Mouse (Mus musculus) layer of hippocampus, postnatal 36 days (tissue): ENCODE data around the gene Gm7030. TPM values are rescaled to one million over a fixed set of nuclear protein-coding genes. Genes with fewer than 3 reads are reported as not detected.
"Not testable (repeated sequence)": the region's sequence is repeated elsewhere in the genome, so short reads cannot be mapped to it uniquely, and the experiment has no call there.

ENCODE experiments used
- DNase-seq, 2 experiments: peaks; one replicate each; pipeline ENCODE4 v3.0.0; 2022
- total RNA-seq, 2 experiments: library from RNA; stranded (reverse); gene quantifications; 2 replicates each; pipeline ENCODE4 v1.2.3; 2021

Gene Gm7030
- total RNA-seq, 2 experiments from 2014 or later = not detected

DNA sequence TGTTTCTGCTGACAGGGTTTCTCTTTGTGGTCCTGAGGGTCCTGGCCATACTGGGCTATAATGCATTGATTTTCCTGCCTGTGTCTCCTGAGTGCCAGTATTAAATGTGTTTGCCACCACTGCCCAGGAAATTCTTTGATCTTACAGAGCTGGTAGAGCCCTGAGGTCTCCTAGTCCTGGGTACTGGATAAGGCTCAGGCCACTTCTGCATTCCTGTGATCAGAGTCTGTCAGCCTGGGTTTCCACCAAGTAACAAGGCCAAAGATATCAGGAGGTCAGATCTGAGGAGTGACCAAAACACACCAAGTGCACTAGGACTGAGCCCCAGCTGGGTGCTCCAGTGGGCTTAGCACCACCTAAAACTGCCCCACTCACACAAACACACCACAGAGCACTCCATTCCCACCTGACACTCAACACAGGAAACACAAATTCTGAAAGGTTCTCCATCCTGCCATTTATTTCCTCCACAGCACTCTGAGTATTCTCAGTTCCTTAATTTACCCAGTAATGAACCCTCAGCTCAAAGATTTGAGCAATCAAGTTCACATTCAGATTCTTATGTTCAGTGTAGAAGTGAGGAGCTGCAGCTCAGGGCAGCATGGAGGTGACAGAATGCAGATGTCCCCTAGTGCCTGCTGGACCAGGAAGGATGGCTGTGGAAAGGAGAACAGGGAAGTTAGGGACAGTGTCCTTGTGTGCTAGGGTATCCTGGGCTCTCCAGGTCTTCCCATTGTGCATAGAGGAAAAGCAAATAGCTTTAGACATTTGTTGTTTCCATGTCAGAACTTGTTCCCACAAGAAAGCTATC lies 6.4 kb upstream of the Gm7030 start:
- not testable (repeated sequence) for DNase-seq

DNA sequence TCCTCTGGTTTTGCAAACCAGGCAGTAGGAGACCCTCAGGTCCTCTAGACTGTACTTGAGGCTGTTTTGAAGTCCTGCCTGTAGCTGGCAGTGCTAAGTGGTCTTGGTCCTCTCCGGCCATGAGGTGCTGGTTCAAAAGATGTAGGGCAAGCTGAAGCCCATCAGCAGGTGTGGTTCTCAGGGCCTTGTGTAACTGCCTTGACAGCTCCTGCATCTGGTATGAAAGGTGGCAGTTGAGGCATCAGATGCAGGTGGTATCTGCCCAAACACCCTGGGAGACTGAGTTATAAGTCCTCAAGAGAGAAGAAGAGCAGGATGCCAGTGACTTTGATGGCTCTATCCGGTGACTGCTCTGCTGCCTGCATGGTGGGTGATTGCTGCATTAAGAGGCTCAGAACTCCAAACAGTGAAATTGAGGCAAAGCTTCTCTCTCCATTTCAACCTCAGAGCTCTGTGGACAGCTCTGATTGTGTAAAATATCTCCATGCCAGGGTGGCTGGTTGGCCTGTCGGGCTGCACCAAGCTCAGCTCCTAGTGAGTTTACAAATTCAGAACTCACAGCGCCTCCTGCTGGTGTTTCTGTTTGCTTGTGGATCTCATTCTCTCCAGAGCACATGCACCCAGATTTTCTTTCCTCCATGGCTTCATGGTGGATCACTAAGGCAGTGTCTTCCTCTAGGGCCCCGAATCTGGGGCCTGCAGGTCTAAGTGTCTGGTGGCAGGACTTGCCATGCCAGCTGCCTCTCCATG lies 2.5 kb upstream of the Gm7030 start:
- no peak for DNase-seq

DNA sequence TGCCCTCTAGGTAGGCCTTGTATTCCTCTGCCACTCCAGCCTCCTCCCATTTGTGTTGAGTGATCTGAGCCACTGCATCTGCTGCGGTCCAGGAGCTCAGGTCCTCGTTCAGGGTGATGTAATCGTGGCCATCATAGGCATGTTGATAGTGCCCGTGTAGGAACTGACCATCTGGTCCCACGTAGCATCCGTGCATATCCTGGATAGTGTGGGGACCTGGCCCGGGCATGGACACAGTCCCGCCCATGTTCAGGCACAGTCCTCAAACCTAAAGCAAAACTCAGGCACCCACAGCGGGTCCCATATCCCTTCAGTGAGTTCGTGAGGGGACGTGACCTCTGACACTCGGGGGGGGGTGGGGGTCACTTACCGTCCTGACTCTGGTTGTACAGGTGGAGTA lies 700 bp downstream of the Gm7030 start:
- not testable (repeated sequence) for DNase-seq

DNA sequence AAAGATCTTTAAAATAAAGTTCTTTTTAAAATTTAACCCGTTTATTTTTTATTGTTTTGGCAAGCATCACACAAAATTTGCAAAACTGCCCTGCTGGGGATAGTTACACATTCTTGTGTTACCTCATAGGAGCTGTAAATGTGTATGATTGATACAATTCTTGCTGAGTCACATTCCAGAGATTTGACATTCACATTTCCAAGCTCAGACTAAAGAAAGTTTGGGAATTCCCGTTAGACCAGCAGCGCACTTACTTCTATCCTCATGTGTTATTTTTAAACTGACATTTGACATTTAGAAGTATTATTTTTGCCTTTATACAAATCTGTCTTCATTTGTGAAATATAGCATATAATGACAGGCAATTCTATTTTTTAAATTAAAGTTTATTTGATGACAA lies 5.1 kb downstream of the Gm7030 start:
- not testable (repeated sequence) for DNase-seq

DNA sequence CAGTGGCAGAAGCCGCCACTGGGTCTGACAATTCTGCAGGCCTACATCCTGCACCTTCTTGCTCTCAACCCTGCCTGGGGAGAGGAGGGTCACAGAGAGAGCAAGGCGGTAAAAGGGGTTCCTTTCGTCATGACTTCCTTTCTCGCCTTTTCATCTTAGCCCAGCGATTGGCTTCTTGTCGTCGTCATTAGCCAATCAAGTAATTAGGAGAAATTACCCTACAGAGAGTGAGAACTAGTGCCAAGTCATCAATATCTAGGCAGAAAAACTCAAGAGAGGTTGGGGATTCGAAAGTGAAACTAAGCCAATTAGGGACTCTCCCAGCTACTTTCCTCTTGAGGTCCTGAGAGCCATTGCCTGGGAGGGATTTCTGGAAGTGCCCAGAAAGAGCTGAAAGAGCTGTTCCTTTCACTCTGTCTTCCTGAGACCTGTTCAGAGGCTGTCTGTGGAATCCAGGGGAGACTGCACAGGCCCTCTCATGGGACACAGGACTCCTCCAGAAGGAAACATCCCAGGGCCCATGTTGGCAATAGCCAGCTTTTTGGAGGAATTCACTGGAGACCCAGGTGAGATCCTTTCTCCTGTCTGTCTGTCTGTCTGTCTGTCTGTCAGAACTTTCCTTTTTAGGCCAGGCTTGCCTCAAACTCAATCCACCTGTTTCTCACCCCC lies 7.7 kb downstream of the Gm7030 start, which contains the start of gene Gm19684:
Gene Gm19684 (plus strand): TSS at position 327 of the 669 bp plus-strand sequence.
- DNase-seq = not testable (repeated sequence)

DNA sequence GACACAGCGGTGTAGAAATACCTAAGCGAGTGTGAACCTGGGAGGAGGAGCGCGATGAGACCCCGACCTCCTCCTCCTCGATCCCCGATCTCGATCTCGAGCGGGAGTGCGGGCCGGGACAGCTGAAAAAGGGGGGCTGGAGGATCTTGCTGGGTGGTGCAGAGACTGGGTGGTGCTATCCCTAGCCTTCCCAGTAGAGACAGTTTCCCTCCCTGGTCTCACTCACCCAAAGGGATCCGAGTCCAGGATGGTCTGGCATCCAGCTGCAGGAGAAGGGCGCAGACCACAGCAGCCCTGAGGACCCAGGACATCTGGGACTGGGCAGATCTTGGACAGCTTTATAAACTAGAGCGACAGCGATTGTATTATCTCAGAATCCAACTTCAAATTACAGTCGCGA lies 8.4 kb downstream of the Gm7030 start:
- DNase-seq = not testable (repeated sequence)

DNA sequence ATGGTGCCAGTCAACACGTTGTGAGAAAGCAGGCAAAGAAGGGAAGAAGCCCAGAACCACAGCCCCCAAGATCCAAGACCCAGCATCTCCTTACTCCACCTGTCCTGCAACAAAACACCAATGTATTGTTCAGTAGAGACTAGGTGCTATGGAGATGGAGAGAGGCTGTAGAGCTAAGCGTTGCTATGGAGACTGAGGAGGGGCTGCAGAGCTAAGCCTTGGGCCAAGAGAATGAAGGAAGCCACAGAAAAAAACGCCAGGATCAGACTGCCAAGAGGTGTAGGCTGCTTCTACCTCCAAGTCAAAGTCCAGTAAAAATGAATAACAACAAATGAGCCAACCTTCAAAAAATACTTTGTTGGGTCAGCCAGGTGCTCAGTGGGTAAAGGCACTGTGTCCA lies 12.7 kb downstream of the Gm7030 start:
- DNase-seq = not testable (repeated sequence)

DNA sequence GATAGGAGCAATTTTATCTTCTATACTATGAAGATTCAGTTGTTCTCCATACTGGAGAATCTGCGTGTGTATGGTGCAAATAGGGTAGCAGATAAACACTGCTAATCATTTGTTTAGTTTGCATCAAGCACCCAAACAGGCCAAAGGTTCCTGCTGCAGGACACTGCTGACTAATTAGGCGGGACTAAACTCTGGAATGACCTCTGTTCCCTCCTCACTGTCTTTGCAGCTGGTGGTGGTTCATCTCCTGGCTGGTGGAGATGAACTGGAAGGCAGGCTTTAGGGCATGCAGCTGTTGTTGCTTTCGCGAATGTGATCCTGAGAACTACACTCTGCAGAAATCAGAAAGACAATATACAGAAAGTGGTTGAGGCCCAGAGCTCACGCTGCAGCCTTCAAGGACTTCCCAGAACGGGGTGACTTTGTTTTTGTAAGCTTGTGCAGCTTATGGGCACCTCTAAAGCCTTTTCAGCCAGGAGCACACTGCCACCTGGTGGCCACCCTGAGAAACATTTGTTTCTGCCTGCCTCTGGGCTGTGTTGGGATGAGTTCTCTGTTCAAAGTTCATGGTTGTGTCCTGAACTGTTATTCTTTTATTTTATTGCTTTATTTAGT lies 15.1 kb downstream of the Gm7030 start:
- not testable (repeated sequence) for DNase-seq

DNA sequence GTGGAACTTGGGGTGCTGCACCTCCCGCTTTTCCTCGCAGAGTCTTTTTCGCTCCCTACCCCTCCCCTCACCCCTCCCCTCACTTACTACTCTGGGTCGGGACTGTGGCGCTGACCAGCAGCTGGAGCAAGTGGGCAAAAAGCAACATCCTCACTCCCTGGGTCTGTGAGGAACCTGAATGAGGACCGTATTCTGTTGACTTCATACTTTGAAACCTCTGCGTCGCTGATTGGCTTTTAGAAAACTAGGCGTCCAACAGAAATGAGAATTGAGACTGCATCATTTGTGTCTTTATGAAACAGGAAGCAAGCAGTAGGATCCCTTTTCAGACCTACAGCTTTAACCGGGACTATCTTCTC lies 17.7 kb downstream of the Gm7030 start:
- DNase-seq = not testable (repeated sequence)

DNA sequence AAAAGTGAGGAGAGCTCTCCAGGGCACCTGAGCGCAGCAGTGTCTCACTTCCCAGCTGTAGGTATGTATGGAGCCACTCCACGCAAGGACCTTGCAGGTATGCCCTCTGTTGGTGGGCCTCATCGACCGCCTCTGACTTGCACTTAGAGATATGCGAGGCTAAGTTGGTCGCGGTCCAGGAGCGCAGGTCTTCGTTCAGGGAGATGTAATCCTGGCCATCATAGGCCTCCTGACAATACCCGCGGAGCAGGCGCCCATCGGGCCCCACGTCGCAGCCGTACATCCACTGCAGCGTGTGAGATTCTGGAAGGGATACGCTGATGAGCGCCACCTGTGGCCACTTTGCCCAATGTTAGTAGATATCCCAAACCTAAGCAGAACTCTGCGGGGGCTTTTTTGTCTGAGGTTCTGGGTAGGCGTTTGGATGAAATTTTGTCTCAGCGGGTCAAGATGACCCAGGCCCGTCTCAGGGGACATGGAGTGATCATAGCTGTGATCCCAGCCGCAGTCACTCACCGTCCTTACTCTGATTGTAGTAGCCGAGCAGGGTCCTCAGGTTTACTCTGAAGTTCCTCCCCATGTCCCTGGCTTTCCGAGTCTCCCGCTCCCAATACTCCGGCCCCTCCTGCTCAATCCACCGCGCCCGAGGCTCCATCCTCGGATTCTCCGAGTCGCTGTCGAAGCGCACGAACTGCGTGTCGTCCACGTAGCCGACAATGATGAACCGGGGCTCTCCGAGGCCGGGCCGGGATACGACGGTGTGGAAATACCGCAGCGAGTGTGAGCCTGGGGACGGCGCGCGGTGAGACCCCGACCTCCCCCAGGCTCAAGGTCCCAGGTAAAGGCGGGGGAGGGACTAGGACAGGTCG lies 18.4 kb downstream of the Gm7030 start:
- DNase-seq = not testable (repeated sequence)

DNA sequence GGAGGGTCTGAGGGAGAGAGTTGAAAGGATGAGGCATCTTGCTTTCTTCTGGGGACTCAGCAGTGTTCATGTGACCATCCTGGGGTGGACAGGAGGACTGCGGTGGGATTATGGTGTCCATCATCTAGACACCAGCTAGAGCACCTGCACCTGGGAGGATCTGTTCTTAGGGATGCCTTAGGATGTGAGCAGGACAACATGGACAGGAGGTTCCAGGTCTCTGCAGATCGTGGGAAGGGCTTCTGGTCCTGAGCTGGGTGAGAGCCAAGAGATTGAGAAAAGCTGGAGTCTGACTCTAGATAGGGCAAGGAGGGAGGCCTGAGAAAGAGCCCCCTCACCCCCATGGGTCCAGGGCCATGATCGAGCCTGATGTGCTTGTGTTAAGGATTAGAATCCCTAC lies 19.1 kb downstream of the Gm7030 start:
- not testable (repeated sequence) for DNase-seq

DNA sequence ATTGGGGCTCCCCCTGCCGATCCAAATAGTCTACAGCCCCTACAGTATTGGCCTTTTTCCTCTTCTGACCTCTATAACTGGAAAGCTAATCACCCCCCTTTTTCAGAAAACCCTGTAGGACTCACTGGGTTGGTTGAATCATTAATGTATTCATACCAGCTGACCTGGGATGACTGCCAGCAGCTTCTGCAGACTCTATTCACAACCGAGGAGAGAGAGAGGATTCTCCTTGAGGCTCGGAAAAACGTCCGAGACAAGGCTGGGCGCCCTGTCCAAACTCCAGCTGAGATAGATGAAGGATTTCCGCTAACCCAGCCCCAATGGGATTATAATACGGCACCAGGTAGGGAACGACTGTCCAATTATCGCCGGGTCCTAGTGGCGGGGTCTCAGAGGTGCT lies 27.1 kb downstream of the Gm7030 start:
- not testable (repeated sequence) for DNase-seq

DNA sequence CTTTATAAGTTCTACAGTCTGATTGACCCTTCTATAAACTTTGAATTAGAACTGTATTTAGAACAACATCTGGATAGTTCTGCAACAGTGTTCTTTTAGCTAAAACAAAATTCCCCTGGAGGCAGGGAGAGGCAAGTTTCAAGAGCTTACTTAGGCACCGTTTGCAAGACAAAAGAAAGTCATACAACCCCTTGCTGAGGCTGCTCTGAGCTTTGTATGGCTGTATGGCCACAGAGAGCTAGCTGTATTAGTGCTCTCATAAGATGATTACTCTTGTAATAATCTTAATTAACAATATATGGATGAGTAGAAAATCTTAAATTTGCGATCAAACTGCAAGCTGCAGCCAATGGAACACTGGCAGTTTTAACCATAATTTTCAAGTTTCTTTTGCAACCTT lies 29.6 kb downstream of the Gm7030 start:
- DNase-seq = not testable (repeated sequence)

DNA sequence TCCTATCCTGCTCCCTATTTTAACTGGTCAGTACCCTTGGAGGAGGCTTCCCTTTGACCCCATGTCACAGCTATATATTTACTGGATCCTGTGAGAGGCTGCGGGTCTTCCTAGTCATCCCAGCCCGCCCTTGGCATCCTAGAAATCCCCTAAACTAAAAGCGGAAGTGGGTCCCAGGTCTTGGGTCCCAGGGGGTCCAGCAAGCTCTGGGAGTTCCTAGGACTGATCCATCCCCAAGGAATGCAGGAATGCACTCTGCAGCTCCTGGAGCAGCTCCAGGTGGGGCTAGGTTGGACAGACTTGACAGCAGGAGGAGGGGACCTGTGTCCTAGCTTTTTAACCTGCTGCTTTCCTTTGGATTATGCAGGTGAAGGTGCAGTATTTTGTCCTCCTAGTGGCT lies 35.3 kb downstream of the Gm7030 start:
- no peak for DNase-seq

DNA sequence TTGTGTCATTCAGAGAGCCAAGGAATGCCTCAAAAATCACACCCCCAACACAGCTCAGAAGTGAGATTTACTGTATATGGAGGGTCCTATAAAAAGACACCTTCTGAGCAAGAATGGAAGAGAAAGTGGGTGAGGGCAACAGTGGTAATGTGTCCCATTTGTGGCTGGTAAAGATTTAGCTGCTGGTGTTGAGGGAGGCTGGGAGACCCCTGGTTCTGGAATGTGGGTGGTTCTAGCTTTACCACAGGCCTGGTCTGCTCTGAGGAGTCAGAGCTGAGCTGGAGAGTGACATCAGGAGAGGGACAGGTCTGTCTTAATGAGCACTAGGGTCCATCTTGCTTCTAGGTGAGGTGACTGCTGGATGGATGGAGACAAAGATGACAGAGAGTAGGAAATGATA lies 36.7 kb downstream of the Gm7030 start:
- DNase-seq = not testable (repeated sequence)

DNA sequence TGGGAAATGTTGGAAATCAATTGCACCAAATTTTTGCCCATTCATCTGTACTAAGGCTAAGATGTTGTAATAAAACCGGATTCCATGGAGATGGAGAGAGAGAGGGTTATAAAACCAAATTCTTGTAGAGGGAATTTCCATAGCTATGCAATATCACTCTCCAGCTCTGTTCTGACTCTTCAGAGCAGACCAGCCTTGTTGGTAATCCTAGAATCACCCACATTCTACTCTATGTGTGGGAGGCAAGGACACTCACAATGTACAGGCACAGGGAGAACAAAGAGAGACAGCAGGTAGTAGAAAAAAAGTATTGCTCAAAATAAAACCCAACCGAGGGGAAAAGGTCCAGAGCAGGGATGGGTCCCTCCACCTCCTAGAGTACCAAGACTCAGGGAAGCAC lies 37.3 kb downstream of the Gm7030 start:
- not testable (repeated sequence) for DNase-seq

DNA sequence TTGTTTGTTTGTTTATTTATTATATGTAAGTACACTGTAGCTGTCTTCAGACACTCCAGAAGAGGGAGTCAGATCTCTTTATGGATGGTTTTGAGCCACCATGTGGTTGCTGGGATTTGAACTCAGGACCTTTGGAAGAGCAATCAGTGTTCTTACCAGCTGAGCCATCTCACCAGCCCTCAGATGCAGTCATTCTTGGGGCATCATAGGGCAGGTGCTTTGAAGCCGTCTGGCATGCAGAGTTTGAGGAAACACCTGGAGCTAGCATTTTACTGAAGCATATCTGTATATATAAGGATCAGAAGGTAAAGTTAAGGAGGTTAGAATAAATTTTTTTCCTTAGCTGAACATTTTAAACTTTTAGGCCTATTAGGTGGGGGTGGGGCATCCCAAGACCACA lies 43.2 kb downstream of the Gm7030 start:
- DNase-seq = not testable (repeated sequence)

DNA sequence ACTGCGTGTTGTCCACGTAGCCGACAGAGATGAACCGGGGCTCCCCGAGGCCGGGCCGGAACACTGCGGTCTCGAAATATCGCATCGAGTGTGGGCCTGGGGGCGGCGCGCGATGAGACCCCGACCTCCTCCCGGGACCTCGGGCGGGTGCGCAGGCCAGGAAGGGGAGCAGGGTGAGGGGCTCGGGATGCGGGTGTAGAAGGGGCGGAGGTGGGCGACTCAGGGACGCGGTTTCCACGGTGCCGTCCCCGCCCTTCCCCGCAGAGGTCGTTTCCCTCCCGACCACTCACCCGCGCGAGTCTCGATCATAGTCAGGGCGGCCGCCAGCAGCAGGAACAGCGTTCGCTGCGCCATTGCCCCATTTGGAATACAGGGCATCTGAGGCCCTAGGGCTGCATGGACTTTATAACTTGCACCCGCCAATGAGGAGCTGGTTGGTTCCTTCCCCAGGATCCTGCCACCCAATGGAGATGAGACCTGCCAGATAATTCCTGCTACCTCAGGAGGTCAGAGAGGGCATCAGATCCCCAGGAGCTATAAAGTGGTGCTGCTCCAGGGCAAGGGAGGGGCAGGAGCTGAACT lies 45.3 kb downstream of the Gm7030 start:
- DNase-seq = no peak

DNA sequence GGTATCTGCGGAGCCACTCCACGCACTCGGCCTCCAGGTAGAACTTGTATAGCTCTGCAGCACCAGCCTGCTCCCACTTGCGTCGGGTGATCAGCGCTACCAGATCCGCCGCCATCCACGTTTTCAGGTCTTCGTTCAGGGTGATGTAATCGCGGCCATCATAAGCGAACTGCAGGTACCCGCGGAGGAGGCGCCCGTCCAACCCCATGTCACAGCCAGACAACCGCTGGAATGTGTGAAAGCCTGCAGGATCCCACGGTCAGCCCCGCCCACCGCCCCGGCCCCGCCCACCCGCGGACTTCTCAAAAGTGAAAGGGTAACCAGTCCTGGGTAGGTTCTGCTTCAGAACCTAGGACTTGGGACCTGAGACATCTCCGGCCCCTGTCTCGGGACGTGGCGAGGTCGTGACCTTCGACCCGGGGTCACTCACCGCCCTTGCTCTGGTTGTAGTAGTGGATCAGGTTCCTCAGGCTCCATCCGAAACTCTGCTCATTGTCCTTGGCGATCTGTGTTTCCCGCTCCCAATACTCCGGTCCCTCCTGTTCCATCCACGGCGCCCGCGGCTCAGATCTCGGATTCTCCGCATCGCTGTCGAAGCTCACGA lies 45.9 kb downstream of the Gm7030 start:
- no peak for DNase-seq

DNA sequence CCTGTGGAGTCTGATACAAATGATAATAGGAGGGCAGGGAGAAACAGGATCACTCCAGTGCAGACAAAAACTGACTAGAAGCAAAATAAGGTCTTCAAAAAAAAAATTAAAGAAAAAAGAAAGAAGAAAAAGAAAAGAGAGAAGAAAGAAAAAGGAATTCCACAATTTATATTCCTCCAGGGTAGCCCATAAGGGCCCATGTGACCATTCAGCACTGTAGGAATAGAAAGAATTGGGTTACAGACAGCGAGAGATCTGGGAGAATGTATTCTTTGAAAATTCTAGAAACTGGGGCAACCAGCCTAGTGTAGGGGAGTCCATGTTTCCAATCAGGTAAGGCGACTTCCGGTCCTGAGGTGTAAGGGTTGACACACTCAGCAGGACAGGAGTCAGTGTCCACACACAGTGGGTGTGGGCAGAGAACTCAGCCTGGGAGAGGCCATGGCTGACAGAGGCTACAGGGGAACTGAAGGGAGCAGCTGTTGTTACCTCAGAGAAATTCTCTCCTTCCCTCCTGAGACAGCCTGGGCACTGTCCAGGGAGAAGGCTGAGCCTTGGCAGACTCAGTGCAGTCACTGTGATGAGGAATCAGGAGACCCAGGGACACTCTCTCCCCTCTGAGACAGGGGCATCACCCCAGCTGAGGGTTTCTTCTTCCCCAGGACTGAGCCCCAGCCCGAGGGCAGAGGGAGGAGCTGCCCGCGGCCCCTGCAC lies 46.5 kb downstream of the Gm7030 start:
- DNase-seq = not testable (repeated sequence)
